Mouse (Mus musculus): ENCODE measurements around the gene Ppp1r2.

GRCm38 (mm10) chr16:31209911-31210310 is 65.2 kb downstream of the Ppp1r2 start:
- no peak for TF ChIP-seq CTCF (IDR thresholded peaks at IDR 0.05; ENCODE audit: low read depth)
- TF ChIP-seq EP300 (IDR thresholded peaks at IDR 0.05; ENCODE audit: low read depth): no peak

Data from liver, postnatal 0 days (tissue).